Mouse (Mus musculus) limb, embryonic 15.5 days (tissue): ENCODE data around the gene Fam57b. TPM values are rescaled to one million over a fixed set of nuclear protein-coding genes. Genes with fewer than 3 reads are reported as not detected.
A peak's percentile ranks its signal among the peaks of the same experiment; 100 is the strongest.

ENCODE experiments used
- ATAC-seq: fragments of 200-750 bp; cut with Nextera tagmentation; 2 replicates; pipeline ENCODE4 v1.8.0; 2017; ENCODE audit warnings: low read depth, moderate TSS enrichment; ENCODE audit not compliant: insufficient number of reproducible peaks, low FRiP score, low TSS enrichment
- H3K27ac ChIP-seq: fragments of 300-500 bp; sonication (generic); 2 replicates; pipeline ENCODE4 v1.5.1; 2015; ENCODE audit warnings: moderate library complexity, mild to moderate bottlenecking, inconsistent platforms
- H3K27me3 ChIP-seq: fragments of 300-500 bp; sonication (generic); 2 replicates; pipeline ENCODE4 v1.6.1; 2015; ENCODE audit warnings: inconsistent platforms
- H3K36me3 ChIP-seq: fragments of 300-500 bp; sonication (generic); 2 replicates; pipeline ENCODE4 v1.6.1; 2015; ENCODE audit warnings: inconsistent platforms
- H3K4me1 ChIP-seq: fragments of 300-500 bp; sonication (generic); 2 replicates; pipeline ENCODE4 v1.6.1; 2015; ENCODE audit warnings: inconsistent platforms
- H3K4me2 ChIP-seq: fragments of 300-500 bp; sonication (generic); 2 replicates; pipeline ENCODE4 v1.6.1; 2015; ENCODE audit warnings: mild to moderate bottlenecking, inconsistent platforms
- H3K4me3 ChIP-seq: fragments of 300-500 bp; sonication (generic); 2 replicates; pipeline ENCODE4 v1.5.1; 2015; ENCODE audit warnings: mild to moderate bottlenecking, inconsistent platforms
- H3K9ac ChIP-seq: fragments of 300-500 bp; sonication (generic); 2 replicates; pipeline ENCODE4 v1.6.1; 2015; ENCODE audit warnings: inconsistent platforms
- H3K9me3 ChIP-seq: fragments of 300-500 bp; sonication (generic); 2 replicates; pipeline ENCODE4 v1.6.1; 2016; ENCODE audit warnings: inconsistent platforms
- WGBS: fragments of 180-500 bp; shearing (Covaris S2); methylation state at CpG from one replicate; pipeline ENCODE4 v1.1.7; 2015; 5-methylcytosine and 5-hydroxymethylcytosine counted together
- polyA plus RNA-seq: library from polyadenylated mRNA; unstranded; fragments of >200 nt; fragmentation: Nextera tagmentation; extraction: Ambion mirVana; gene quantifications from 2 replicates; pipeline ENCODE4 v1.2.1, GENCODE M21; 2015

Fam57b gene
- polyA plus RNA-seq, 1 experiment from 2014 or later = 0.56 TPM

DNA sequence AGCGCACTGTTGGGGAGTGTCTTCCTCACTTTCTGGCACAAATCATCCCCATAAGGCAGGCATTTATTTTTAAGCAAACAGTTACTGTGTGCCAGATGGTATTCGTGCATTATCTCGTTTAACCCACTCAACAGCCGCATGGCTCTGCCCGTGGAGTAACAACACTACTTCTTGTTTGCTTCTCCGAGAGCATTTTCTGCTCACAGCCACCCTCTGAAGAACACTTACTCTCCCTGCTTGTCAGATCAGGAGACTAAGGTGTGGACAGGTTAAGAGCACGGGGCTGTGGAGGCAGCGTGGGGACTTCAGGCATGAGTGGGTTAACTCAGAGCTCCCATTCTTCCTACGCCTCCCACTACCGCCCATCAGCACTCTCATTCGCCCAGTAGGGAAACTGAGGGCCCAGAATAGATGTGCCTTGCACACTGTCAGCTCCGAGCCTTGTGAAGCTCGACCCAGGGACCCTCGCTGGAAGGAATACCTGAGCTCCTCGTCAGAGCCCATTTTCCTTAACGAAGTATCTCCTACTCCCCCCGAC is 34.9 kb upstream of the Fam57b start:
- 64% methylated on average over 17 of the region's 17 CpGs for WGBS
- Histone ChIP-seq H3K27ac (peak overlapping the region; percentile 4; the same call in 1 of the 2 replicates), H3K4me3 (peak overlapping the region; percentile 12; the same call in 1 of the 2 replicates), H3K36me3 (peaks cover 46% of the 10 kb centered on the region), H3K9ac (no peak overlapping the region), H3K9me3 (no peaks in the 10 kb centered on the region), H3K27me3 (no peaks in the 10 kb centered on the region), H3K4me2 (0 out of 2 replicates have a peak overlapping the region, but pooled peaks have one; percentile 12), H3K4me1 (peaks cover 36% of the 10 kb centered on the region)
- no peak for ATAC-seq

DNA sequence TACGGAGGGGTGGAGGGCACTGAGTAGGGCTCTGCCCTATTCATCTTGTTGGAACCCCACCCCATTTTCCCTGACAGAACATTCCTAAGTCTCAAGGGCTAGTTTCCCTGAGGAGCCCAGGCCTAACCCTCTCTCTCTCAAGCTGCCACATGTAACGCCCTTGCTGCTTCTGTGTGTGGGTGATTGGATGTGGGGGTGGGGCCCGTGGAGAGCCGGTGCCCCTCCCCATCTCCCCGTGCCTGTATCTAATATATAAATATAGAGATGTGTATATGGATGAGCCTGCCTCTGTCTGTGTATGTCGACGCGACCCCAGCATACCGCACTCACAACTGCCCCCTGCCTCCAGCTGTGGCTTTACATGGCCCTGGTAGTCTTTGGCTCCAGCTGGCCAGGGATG is 31.9 kb upstream of the Fam57b start:
- ATAC-seq = no peak
- no peaks in the 10 kb centered on the region for H3K9me3 ChIP-seq
- H3K4me2 ChIP-seq = no peak overlapping the region
- H3K36me3 ChIP-seq = peaks cover 76% of the 10 kb centered on the region
- no peaks in the 10 kb centered on the region for H3K27me3 ChIP-seq
- WGBS = 90% methylated on average over 9 of the region's 9 CpGs
- H3K9ac ChIP-seq = no peak overlapping the region
- H3K4me3 ChIP-seq = no peak overlapping the region
- peaks cover 27% of the 10 kb centered on the region for H3K4me1 ChIP-seq
- H3K27ac ChIP-seq = no peak overlapping the region

DNA sequence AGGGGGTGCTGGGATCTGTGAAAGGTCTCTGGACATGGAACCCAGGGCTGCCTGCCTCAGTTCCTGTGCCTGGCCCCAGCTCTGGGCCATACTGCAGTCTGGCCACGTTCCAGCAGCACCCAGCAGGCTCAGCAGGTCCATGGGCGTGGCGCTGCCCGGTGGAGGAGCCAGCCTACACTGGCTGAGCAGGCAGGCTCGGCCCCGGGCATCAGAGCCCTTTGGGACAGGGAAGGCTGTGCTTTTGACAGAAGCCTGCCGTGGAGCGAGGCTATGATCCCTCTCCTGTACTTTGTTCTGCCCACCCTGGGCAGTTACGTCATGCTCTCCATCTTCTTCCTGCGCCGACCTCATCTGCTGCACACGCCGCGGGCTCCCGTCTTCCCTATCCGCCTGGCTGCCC is 31.3 kb upstream of the Fam57b start, which contains the start of gene Gdpd3:
Gene Gdpd3, plus strand, starts transcription at position 134 of the 400 bp plus-strand sequence.
- H3K4me2 ChIP-seq = no peak within 1 kb of the TSS
- ATAC-seq = no peak
- H3K9ac ChIP-seq = no peak within 1 kb of the TSS
- no peak within 1 kb of the TSS for H3K4me3 ChIP-seq
- 0 out of 2 replicates have a peak within 1 kb of the TSS, but pooled peaks have one; percentile 22 for H3K27ac ChIP-seq
- no peaks in the 10 kb centered on the region for H3K27me3 ChIP-seq
- 85% methylated on average over 16 of the region's 16 CpGs for WGBS
- no peaks in the 10 kb centered on the region for H3K9me3 ChIP-seq
- peaks cover 20% of the 10 kb centered on the region for H3K4me1 ChIP-seq
- peaks cover 83% of the 10 kb centered on the region for H3K36me3 ChIP-seq

DNA sequence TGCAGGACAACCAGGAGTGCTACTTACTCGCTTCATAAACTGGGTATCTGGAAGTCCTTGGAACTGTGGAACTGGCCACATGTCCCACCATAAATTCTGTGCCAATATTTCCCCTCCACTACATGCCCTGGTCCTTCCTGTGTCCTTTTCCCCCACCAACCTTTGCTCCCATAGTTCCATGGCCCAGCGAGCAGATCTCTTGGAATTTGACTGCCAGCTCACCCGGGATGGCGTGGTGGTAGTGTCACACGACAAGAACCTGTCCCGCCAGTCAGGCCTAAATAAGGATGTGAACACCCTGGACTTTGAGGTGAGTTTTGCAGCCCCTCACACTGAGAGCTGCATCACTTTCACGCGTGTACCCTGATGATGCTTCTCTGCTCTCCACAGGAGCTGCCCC is 30.5 kb upstream of the Fam57b start:
- Histone ChIP-seq H3K4me2 (no peak overlapping the region), H3K9me3 (no peaks in the 10 kb centered on the region), H3K9ac (no peak overlapping the region), H3K36me3 (peaks cover 86% of the 10 kb centered on the region), H3K4me1 (peaks cover 13% of the 10 kb centered on the region; the same call in 1 of the 2 replicates), H3K27ac (no peak overlapping the region), H3K27me3 (no peaks in the 10 kb centered on the region), H3K4me3 (no peak overlapping the region)
- no peak for ATAC-seq
- 87% methylated on average over 8 of the region's 8 CpGs for WGBS

DNA sequence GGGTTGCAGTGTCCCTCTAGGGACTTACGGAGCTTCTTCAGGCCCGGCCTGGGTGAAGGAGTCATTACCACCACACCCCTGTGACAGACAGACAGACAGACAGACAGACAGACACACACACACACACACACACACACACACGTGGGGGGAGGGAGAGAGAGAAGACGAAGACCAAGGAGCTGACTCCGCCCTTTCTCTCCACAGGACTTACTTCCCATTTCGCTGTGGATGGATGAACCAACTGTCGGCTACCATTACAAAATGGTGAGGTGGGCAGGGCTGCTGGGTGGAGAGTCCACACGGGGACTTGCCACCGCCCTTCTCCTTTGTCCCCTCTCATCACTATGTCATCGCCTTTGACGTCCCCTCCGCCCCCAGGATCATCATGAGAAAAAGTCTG is 26.7 kb upstream of the Fam57b start:
- 80% methylated on average over 12 of the region's 12 CpGs for WGBS
- no peak for ATAC-seq
- Histone ChIP-seq H3K4me3 (no peak overlapping the region), H3K36me3 (peaks cover 61% of the 10 kb centered on the region), H3K9ac (no peak overlapping the region), H3K4me2 (no peak overlapping the region), H3K27me3 (no peaks in the 10 kb centered on the region), H3K4me1 (peaks cover 3% of the 10 kb centered on the region), H3K9me3 (no peaks in the 10 kb centered on the region), H3K27ac (no peak overlapping the region)

DNA sequence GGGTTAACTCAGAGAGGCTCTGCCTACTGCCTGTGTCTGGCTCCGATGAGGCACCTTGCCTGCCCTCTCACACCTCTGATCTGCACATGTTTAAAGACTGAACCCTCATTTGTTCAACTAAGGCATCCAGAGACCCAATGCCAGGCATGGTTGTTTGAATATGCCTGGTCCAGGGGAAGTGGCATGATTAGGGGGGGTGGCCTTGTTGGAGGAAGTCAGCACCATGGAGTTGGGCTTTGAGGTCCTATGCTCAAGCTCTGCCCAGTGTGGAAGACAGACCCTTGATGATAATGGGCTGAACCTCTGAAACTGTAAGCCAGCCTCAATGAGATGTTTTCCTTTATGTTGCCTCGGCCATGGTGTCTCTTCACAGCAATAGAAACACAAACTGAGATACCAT is 24.1 kb upstream of the Fam57b start:
- Histone ChIP-seq H3K9me3 (no peaks in the 10 kb centered on the region), H3K27me3 (no peaks in the 10 kb centered on the region), H3K9ac (no peak overlapping the region), H3K4me1 (peaks cover 24% of the 10 kb centered on the region), H3K4me2 (no peak overlapping the region), H3K27ac (no peak overlapping the region), H3K4me3 (no peak overlapping the region), H3K36me3 (peaks cover 36% of the 10 kb centered on the region)
- 64% methylated on average over 2 of the region's 2 CpGs for WGBS
- ATAC-seq = no peak

DNA sequence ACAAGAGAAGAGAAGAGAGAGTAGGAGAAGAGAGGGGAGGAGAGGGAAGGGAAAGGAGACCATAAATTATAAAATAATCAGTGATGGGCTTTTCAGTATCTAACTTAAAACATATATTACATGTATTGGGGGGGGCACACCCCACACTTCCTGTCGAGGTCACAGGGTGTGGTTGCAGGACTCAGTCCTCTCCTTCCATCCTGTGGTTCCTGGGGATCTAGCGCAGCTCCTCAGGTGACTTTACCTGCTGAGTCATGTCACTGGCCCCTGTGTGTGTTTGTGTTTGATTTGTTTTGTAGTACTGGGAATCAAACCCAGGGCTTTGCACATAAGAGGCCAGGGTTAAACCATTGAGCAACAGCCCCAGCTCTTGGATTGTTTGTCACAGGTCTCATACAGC is 23.0 kb upstream of the Fam57b start:
- ATAC-seq = no peak
- Histone ChIP-seq H3K27ac (no peak overlapping the region), H3K27me3 (no peaks in the 10 kb centered on the region), H3K9me3 (no peaks in the 10 kb centered on the region), H3K4me1 (peaks cover 25% of the 10 kb centered on the region), H3K4me2 (no peak overlapping the region), H3K9ac (no peak overlapping the region), H3K4me3 (no peak overlapping the region), H3K36me3 (peaks cover 28% of the 10 kb centered on the region)
- WGBS = 69% methylated on average over 2 of the region's 2 CpGs

DNA sequence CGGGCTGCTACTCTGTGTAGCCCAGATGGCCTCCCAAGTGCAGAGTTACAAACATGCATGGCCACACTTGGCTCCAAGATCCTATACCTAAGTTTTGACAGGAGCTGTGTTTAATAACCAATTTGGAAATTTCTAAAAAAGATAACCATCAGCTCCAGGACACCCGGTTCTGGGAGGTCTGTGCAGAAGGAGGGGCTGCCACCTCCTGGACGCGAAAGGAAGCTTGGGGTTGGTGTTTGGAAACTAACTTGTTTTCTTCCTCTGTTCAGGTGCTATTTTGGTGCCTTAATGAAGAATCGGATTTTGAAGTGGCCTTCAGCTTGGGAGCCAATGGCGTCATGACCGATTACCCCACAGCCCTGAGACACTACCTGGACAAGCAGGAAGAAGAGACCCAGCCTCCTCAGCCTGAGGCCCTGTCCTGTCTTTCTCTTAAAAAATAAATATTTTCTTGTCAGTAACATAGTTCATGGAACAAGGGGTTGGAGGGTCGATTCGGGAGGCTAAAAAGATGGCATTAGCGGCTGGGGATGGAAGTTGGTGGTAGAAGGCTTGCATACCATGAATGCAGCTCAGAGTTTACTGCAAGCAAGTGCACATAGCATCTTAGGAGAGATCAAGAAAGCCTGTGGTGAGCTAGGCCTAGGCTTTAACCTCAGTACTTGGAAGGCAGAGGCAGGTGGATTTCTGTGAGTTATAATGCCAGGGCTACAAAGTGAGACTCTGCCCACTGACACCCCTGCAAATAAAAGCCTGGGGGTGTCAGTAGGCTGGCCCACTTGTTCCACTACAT is 22.1 kb upstream of the Fam57b start:
- no peak for ATAC-seq
- Histone ChIP-seq H3K36me3 (peaks cover 19% of the 10 kb centered on the region), H3K4me3 (0 out of 2 replicates have a peak overlapping the region, but pooled peaks have one; percentile 69), H3K27me3 (no peaks in the 10 kb centered on the region), H3K9me3 (no peaks in the 10 kb centered on the region), H3K27ac (peak overlapping the region; percentile 86; the same call in 1 of the 2 replicates), H3K9ac (no peak overlapping the region), H3K4me2 (no peak overlapping the region), H3K4me1 (peaks cover 33% of the 10 kb centered on the region)
- 76% methylated on average over 10 of the region's 10 CpGs for WGBS

DNA sequence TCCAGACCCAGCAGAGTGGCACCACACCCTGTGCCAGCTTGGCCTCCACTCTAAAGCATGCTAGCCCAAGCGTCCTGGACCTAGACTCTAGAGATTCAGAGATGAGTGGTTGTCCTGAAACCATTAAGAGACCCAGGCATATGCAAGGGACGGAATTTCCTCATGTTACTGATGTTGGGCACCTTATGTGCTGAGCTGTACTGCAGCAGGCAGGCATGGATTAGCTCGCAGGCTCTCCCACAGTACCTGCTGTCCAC is 21.6 kb upstream of the Fam57b start:
- peaks cover 14% of the 10 kb centered on the region for H3K36me3 ChIP-seq
- H3K4me2 ChIP-seq = peak overlapping the region; percentile 78; the same call in 1 of the 2 replicates
- peaks cover 38% of the 10 kb centered on the region for H3K4me1 ChIP-seq
- no peaks in the 10 kb centered on the region for H3K27me3 ChIP-seq
- no peaks in the 10 kb centered on the region for H3K9me3 ChIP-seq
- H3K9ac ChIP-seq = no peak overlapping the region
- no peak for ATAC-seq
- H3K4me3 ChIP-seq = 0 out of 2 replicates have a peak overlapping the region, but pooled peaks have one; percentile 69
- peak overlapping the region; percentile 86 for H3K27ac ChIP-seq
- WGBS = 47% methylated on average over 3 of the region's 3 CpGs

DNA sequence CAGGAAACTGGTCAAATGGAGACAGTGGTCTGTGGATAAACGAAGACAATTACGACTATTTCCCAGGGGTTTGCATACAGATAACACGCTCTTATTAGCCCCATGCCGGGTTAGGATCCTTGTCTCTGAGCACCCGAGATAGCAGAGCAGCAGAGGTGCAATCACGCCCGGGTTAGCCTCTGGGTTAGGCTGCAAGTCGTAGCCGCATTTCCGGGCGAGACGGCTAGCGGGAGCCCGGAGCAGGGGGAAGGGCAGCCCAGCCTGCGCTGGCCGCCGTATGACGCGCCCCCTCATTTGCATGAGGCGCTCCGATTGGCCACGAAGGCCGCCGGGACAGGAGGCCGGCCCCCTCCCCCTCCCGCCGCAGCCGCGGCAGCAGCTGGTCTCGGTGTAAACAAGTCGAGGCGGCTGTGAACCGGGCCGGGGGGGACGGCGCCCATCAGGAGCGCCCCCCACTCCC is 20.8 kb upstream of the Fam57b start, which contains the start of gene Ypel3:
Gene Ypel3, plus strand, starts transcription at position 358 of the 460 bp plus-strand sequence.
- Histone ChIP-seq H3K27ac (peak within 1 kb of the TSS; percentile 86), H3K4me2 (peak within 1 kb of the TSS; percentile 78), H3K9ac (peak within 1 kb of the TSS; percentile 70), H3K9me3 (no peaks in the 10 kb centered on the region), H3K36me3 (peaks cover 8% of the 10 kb centered on the region), H3K27me3 (no peaks in the 10 kb centered on the region), H3K4me1 (peaks cover 45% of the 10 kb centered on the region), H3K4me3 (peak within 1 kb of the TSS; percentile 69)
- ATAC-seq = peak; percentile 88
- under 1% methylated on average over 35 of the region's 37 CpGs for WGBS

DNA sequence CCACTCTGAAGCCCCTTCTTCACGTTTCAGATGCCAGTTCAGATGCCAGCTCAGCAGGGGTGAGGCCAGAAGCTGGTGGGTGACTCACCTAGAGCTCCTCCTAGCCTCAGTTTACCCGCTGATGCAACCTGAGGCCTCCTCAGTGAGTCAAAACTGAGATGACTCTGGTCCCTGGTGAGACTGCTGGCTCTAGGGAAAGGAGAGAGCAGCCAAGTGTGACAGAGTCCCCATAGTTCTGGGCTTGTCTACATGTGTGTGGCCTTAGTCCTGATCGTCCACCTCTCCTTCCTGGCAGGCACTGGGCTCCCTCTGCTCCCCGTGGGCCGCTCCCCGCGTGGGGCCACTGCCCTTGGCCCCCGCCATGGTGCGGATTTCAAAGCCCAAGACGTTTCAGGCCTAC is 20.0 kb upstream of the Fam57b start:
- no peak for ATAC-seq
- Histone ChIP-seq H3K9ac (peak overlapping the region; percentile 70), H3K9me3 (no peaks in the 10 kb centered on the region), H3K4me2 (peak overlapping the region; percentile 78), H3K36me3 (peaks cover 8% of the 10 kb centered on the region), H3K27me3 (no peaks in the 10 kb centered on the region), H3K4me1 (peaks cover 46% of the 10 kb centered on the region), H3K27ac (peak overlapping the region; percentile 86; the same call in 1 of the 2 replicates), H3K4me3 (peak overlapping the region; percentile 69)
- WGBS = 43% methylated on average over 10 of the region's 10 CpGs

DNA sequence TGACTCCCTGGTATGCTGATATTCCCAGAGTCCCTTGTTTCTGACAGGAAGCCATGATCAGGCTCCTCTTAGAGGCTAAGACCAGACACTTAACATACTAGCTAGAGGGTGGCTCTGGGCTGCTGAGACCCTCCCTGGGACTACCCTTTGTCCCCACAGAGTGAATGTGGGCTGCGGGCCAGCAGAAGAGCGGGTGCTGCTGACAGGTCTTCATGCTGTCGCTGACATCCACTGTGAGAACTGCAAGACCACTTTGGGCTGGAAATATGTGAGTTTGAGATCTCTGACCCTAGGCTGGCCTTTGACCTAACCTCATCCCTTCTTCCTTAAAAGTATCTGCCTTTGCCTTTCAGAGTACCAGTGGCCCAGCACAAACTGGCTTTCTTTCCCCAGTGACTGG is 19.3 kb upstream of the Fam57b start:
- H3K4me2 ChIP-seq = peak overlapping the region; percentile 78; the same call in 1 of the 2 replicates
- ATAC-seq = no peak
- H3K4me1 ChIP-seq = peaks cover 46% of the 10 kb centered on the region
- H3K4me3 ChIP-seq = no peak overlapping the region
- 97% methylated on average over 3 of the region's 3 CpGs for WGBS
- H3K36me3 ChIP-seq = peaks cover 8% of the 10 kb centered on the region
- no peaks in the 10 kb centered on the region for H3K9me3 ChIP-seq
- H3K9ac ChIP-seq = no peak overlapping the region
- no peaks in the 10 kb centered on the region for H3K27me3 ChIP-seq
- H3K27ac ChIP-seq = no peak overlapping the region
